Mouse (Mus musculus) myocyte (in vitro differentiated cells): ENCODE data around the gene Pcsk4. TPM values are rescaled to one million over a fixed set of nuclear protein-coding genes. Genes with fewer than 3 reads are reported as not detected.
A peak's percentile ranks its signal among the peaks of the same experiment; 100 is the strongest.

Experiments used
- H3K27me3 ChIP-seq: one replicate; pipeline ENCODE4 v1.6.1; 2011; ENCODE audit not compliant: control insufficient read depth, insufficient read depth, insufficient read length
- H3K36me3 ChIP-seq: one replicate; pipeline ENCODE4 v1.6.1; 2011; ENCODE audit not compliant: control insufficient read depth, insufficient read depth
- H3K4me2 ChIP-seq: one replicate; pipeline ENCODE4 v1.6.1; 2011; ENCODE audit warnings: low read depth, control low read depth
- H3K4me3 ChIP-seq: one replicate; pipeline ENCODE4 v1.5.1; 2011; ENCODE audit warnings: mild to moderate bottlenecking, control low read depth, moderate library complexity
- H3K79me2 ChIP-seq: one replicate; pipeline ENCODE4 v1.6.1; 2011; ENCODE audit not compliant: control insufficient read depth, insufficient read depth
- H3ac ChIP-seq: one replicate; pipeline ENCODE4 v1.6.1; 2011; ENCODE audit not compliant: control insufficient read depth, insufficient read length
- CEBPB ChIP-seq: IDR thresholded peaks from 2 replicates; pipeline ENCODE4 v1.6.1; 2011; ENCODE audit warnings: mild to moderate bottlenecking, moderate library complexity; ENCODE audit not compliant: poor library complexity, insufficient read depth, severe bottlenecking
- E2F4 ChIP-seq: IDR thresholded peaks from one replicate; pipeline ENCODE4 v1.6.1; 2011; ENCODE audit warnings: mild to moderate bottlenecking, control low read depth, moderate library complexity; ENCODE audit not compliant: insufficient read depth
- MAX ChIP-seq: IDR thresholded peaks from one replicate; pipeline ENCODE4 v1.6.1; 2011; ENCODE audit warnings: low read depth, mild to moderate bottlenecking, control low read depth
- MYOD1 ChIP-seq, 3 experiments: IDR thresholded peaks; one replicate each; pipeline ENCODE4 v1.6.1; 2011; ENCODE audit warnings: control low read depth in 2 of 3, low read depth in 2 of 3, mild to moderate bottlenecking in 2 of 3, moderate library complexity in 1 of 3; ENCODE audit not compliant: insufficient read length in 2 of 3, control insufficient read depth in 1 of 3
- MYOG ChIP-seq, 3 experiments: IDR thresholded peaks; one replicate each; pipeline ENCODE4 v1.6.1; 2011; ENCODE audit warnings: control low read depth in 2 of 3, low read depth in 2 of 3, mild to moderate bottlenecking in 2 of 3; ENCODE audit not compliant: insufficient read length in 2 of 3, control insufficient read depth in 1 of 3, insufficient read depth in 1 of 3
- POLR2A ChIP-seq: IDR thresholded peaks from one replicate; pipeline ENCODE4 v1.6.1; 2011; ENCODE audit warnings: low read depth, mild to moderate bottlenecking, control low read depth, moderate library complexity; ENCODE audit not compliant: insufficient read length
- POLR2AphosphoS2 ChIP-seq: IDR thresholded peaks from one replicate; pipeline ENCODE4 v1.6.1; 2011; ENCODE audit warnings: low read depth, control low read depth; ENCODE audit not compliant: insufficient read length
- REST ChIP-seq: IDR thresholded peaks from one replicate; pipeline ENCODE4 v1.6.1; 2011; ENCODE audit warnings: mild to moderate bottlenecking, control low read depth, moderate library complexity; ENCODE audit not compliant: insufficient read depth, insufficient read length
- SRF ChIP-seq: IDR thresholded peaks from one replicate; pipeline ENCODE4 v1.6.1; 2011; ENCODE audit warnings: low read depth; ENCODE audit not compliant: control insufficient read depth, insufficient read length
- TCF12 ChIP-seq: IDR thresholded peaks from one replicate; pipeline ENCODE4 v1.6.1; 2011; ENCODE audit warnings: mild to moderate bottlenecking, control low read depth; ENCODE audit not compliant: poor library complexity, insufficient read depth, severe bottlenecking
- TCF3 ChIP-seq: IDR thresholded peaks from one replicate; pipeline ENCODE4 v1.6.1; 2011; ENCODE audit warnings: low read depth, control low read depth; ENCODE audit not compliant: insufficient read length
- USF1 ChIP-seq: IDR thresholded peaks from one replicate; pipeline ENCODE4 v1.6.1; 2011; ENCODE audit warnings: low read depth, mild to moderate bottlenecking, control low read depth, moderate library complexity
- polyA plus RNA-seq: library from polyadenylated mRNA; unstranded; fragments of >200 nt; fragmentation: generic; extraction: Trizol; gene quantifications from one replicate; pipeline ENCODE4 v1.2.1, GENCODE M21; 2012; ENCODE audit warnings: missing spikeins

The Pcsk4 gene
- polyA plus RNA-seq, 1 experiment, result 2.1 TPM

DNA sequence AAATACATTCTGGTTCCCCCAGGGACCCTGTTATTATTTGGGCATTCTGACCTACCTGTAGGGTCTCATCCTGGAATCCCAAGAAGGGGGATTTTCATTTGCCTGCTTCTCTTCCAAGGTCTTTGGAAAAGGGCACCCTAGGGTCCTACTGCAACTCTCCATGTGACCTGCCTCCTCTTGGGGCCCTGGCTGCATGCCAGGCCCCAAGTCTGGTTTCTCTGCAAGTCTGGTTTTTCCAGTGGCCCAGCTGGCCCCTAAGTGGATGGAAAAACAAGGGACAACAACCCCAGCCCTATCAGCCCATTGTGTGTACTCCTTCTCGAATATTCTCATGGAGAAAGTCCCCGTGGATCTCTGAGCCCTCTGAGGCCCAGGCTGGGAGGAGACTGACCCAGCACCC lies 1.6 kb upstream of the Pcsk4 start:
- H3ac ChIP-seq, result no peak overlapping the region
- no peaks in the 10 kb centered on the region for H3K79me2 ChIP-seq
- H3K4me2 ChIP-seq, result peak overlapping the region; percentile 98
- no peaks in the 10 kb centered on the region for H3K27me3 ChIP-seq
- TF ChIP-seq E2F4 (no peak), USF1 (no peak), MYOG (IDR thresholded peaks at IDR 0.05; ENCODE audit: control insufficient read depth in 1 of 3, insufficient read depth in 1 of 3, insufficient read length in 2 of 3, low read depth in 2 of 3) (no peak), TCF3 (no peak)
- no peaks in the 10 kb centered on the region for H3K36me3 ChIP-seq
- peak overlapping the region; percentile 24 for H3K4me3 ChIP-seq

DNA sequence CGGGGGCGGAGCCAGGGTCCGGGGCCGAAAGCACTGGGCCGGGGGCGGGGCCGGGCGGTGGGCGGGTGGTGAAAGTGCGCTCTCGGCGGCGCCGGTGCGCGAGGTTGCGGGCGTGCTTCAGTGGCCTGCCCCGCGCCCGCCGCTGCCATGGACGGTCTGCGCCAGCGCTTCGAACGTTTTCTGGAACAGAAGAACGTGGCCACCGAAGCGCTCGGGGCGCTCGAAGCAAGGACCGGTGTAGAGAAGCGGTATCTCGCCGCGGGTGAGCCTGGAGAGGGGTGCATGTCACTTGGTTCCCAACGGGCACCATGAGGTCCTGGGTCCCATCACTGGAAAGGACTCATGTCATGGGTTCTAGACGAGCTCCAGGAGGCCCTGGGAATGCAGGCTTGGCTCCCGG lies 786 bp upstream of the Pcsk4 start:
- Histone ChIP-seq H3K27me3 (no peaks in the 10 kb centered on the region), H3K4me2 (peak overlapping the region; percentile 98), H3ac (peak overlapping the region; percentile 12), H3K36me3 (no peaks in the 10 kb centered on the region), H3K79me2 (no peaks in the 10 kb centered on the region), H3K4me3 (peak overlapping the region; percentile 24)
- no peak for TF ChIP-seq CEBPB
- no peak for TF ChIP-seq POLR2AphosphoS2
- TF ChIP-seq USF1, result no peak
- TF ChIP-seq MAX, result no peak
- TF ChIP-seq POLR2A, result peak; percentile 64
- TF ChIP-seq E2F4, result no peak

GRCm38 (mm10) chr10:80325045-80325444 lies 4.3 kb downstream of the Pcsk4 start:
- Histone ChIP-seq H3K27me3 (no peaks in the 10 kb centered on the region), H3ac (no peak overlapping the region), H3K4me3 (no peak overlapping the region), H3K79me2 (peaks cover 1% of the 10 kb centered on the region), H3K36me3 (no peaks in the 10 kb centered on the region), H3K4me2 (no peak overlapping the region)
- no peak for TF ChIP-seq CEBPB
- no peak for TF ChIP-seq TCF12
- no peak for TF ChIP-seq REST
- TF ChIP-seq E2F4, result no peak
- TF ChIP-seq POLR2A, result no peak
- TF ChIP-seq POLR2AphosphoS2, result no peak
- TF ChIP-seq MAX, result no peak
- no peak for TF ChIP-seq SRF
- no peak for TF ChIP-seq MYOD1 (IDR thresholded peaks at IDR 0.05; ENCODE audit: control insufficient read depth in 1 of 3, insufficient read length in 2 of 3, low read depth in 2 of 3)
- TF ChIP-seq TCF3, result no peak
- TF ChIP-seq MYOG (IDR thresholded peaks at IDR 0.05; ENCODE audit: control insufficient read depth in 1 of 3, insufficient read depth in 1 of 3, insufficient read length in 2 of 3, low read depth in 2 of 3), result no peak

- H3ac ChIP-seq, result no peak overlapping the region
- H3K79me2 ChIP-seq, result peaks cover 8% of the 10 kb centered on the region
- peak overlapping the region; percentile 44 for H3K4me3 ChIP-seq
- H3K4me2 ChIP-seq, result peak overlapping the region; percentile 74
- H3K36me3 ChIP-seq, result no peaks in the 10 kb centered on the region
- TF ChIP-seq USF1 (no peak), CEBPB (no peak), MYOD1 (IDR thresholded peaks at IDR 0.05; ENCODE audit: control insufficient read depth in 1 of 3, insufficient read length in 2 of 3, low read depth in 2 of 3) (no peak), SRF (no peak), MYOG (IDR thresholded peaks at IDR 0.05; ENCODE audit: control insufficient read depth in 1 of 3, insufficient read depth in 1 of 3, insufficient read length in 2 of 3, low read depth in 2 of 3) (no peak), TCF3 (no peak), POLR2A (no peak)
- no peaks in the 10 kb centered on the region for H3K27me3 ChIP-seq
These were observed 4.9 kb downstream of the Pcsk4 start for GRCm38 (mm10) chr10:80324120-80325037.

- Histone ChIP-seq H3K36me3 (no peaks in the 10 kb centered on the region), H3K4me3 (peak overlapping the region; percentile 44), H3K27me3 (no peaks in the 10 kb centered on the region), H3ac (peak overlapping the region; percentile 4), H3K79me2 (peaks cover 10% of the 10 kb centered on the region), H3K4me2 (peak overlapping the region; percentile 74)
- TF ChIP-seq REST (no peak), TCF12 (no peak), POLR2A (peak; percentile 53), MAX (no peak), E2F4 (no peak), TCF3 (no peak), MYOG (IDR thresholded peaks at IDR 0.05; ENCODE audit: control insufficient read depth in 1 of 3, insufficient read depth in 1 of 3, insufficient read length in 2 of 3, low read depth in 2 of 3) (peak in 1 of 3 experiments; percentile 2), MYOD1 (IDR thresholded peaks at IDR 0.05; ENCODE audit: control insufficient read depth in 1 of 3, insufficient read length in 2 of 3, low read depth in 2 of 3) (peak in 1 of 3 experiments; percentile 13), POLR2AphosphoS2 (peak; percentile 54)
These were observed 5.8 kb downstream of the Pcsk4 start for GRCm38 (mm10) chr10:80323261-80324119.
